Mouse (Mus musculus) thymus, postnatal 14 days (tissue): ENCODE results near the gene Prl8a2.

ENCODE experiments used
- DNase-seq: peaks from one replicate; pipeline ENCODE4 v3.0.0; 2021

The Prl8a2 gene

DNA sequence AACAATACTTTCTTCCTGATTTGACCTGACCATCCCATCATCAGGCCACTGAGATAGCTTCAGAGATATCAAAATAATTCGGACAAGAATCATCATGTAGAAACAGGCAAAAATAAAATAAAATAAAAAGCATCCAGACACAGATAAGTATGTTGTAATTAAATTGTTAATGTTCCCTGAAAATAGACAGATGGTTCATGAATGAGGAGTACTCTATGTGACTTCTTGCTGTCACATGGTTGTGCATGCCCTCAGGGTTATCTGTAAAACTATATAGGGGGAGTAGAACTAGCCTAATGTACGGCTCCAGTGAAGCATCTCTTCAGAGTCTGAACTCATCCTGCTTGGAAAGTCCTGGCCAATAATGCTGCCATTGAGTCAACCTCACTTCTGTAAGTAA is at the start of gene Prl8a2:
Gene Prl8a2, plus strand, starts transcription at position 301 of the 400 bp plus-strand sequence.
- DNase-seq = no peak

GRCm38 (mm10) chr13:27312334-27313225 is 32.9 kb upstream of the Prl8a2 start, which contains the start of gene Prl6a1:
Gene Prl6a1 (plus strand): TSS chr13:27312627.
- DNase-seq = no peak

GRCm38 (mm10) chr13:27334989-27335388 is 10.5 kb upstream of the Prl8a2 start:
- DNase-seq = no peak

GRCm38 (mm10) chr13:27342733-27343275 is 2.7 kb upstream of the Prl8a2 start:
- no peak for DNase-seq

DNA sequence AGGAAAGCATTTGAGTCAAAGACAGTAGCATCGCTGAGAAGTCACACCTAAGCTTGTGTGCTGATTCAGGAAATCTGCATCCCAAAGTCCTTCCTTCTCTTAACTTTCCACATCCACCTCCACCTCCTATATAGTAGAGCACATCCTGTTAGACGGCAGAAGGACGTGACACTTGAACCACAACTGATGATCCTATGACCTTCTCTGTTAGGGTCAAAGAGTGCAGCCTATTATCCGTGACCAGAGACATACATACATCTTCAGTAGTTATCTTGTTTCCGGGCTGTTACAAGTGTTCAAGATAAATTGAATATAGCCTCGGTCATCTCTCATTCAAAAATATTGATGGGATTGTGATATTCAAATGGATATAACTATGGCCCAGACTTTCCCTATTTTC is 45.3 kb downstream of the Prl8a2 start, which contains the start of gene Prl2b1:
Gene Prl2b1, minus strand, starts transcription at position 101 of the 400 bp plus-strand sequence.
- no peak for DNase-seq

DNA sequence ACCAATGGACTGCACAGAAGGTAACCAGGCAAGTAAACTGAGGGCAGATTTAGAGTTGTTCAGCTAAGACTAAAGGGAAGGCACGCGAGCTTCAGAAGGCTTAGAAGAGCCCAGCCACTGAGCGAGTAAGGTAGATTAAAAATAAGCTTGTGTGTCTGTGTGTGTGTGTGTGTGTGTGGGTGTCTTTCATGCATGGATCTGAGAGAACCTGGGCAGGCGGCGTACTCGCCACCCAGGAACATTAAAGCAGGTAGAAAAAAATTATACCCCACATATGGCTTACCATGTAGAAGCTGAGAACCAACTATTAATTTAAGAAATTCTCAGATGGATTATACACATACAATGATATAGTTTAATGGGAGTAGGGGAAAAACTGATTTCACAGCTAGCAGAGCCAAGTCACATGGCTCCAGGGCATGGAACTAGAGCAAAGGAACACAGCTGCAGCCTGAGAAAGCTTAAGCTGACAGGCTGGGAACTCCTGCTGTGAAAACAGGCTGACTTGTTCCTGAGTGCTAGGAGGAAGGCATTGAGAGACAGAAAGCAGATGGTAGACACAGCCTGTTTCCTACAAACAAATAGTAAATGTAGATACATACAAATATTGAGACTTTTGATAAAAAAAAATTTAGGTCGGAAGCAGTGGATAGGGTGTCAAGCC is 53.7 kb downstream of the Prl8a2 start:
- no peak for DNase-seq
